Mouse (Mus musculus) embryonic fibroblast, embryonic 13.5 days (primary cell): ENCODE results near the gene Anxa11. TPM values are rescaled to one million over a fixed set of nuclear protein-coding genes. Genes with fewer than 3 reads are reported as not detected.
"Not testable (repeated sequence)": the region's sequence is repeated elsewhere in the genome, so short reads cannot be mapped to it uniquely, and the experiment has no call there.

Source experiments
- H3K27ac ChIP-seq: 2 replicates; pipeline ENCODE4 v1.5.1; 2012; ENCODE audit warnings: low read length, control low read depth, inconsistent platforms; ENCODE audit not compliant: insufficient read depth
- H3K4me1 ChIP-seq: 2 replicates; pipeline ENCODE4 v1.6.1; 2011; ENCODE audit warnings: low read length; ENCODE audit not compliant: control insufficient read depth, insufficient read depth
- H3K4me3 ChIP-seq: 2 replicates; pipeline ENCODE4 v1.5.1; 2011; ENCODE audit warnings: mild to moderate bottlenecking, control low read depth, low read length; ENCODE audit not compliant: insufficient read depth
- polyA plus RNA-seq: library from polyadenylated mRNA; stranded (reverse); fragments of >200 nt; gene quantifications from 2 replicates; pipeline ENCODE4 v1.2.4, GENCODE M21; 2011; ENCODE audit warnings: low read depth; ENCODE audit not compliant: missing spikeins, insufficient read length

Gene Anxa11
- polyA plus RNA-seq, 1 experiment, result 29.5 TPM

GRCm38 (mm10) chr14:25908976-25909375, 67.0 kb downstream of the Anxa11 start:
- not testable (repeated sequence) for H3K27ac ChIP-seq, H3K4me3 ChIP-seq, H3K4me1 ChIP-seq

DNA sequence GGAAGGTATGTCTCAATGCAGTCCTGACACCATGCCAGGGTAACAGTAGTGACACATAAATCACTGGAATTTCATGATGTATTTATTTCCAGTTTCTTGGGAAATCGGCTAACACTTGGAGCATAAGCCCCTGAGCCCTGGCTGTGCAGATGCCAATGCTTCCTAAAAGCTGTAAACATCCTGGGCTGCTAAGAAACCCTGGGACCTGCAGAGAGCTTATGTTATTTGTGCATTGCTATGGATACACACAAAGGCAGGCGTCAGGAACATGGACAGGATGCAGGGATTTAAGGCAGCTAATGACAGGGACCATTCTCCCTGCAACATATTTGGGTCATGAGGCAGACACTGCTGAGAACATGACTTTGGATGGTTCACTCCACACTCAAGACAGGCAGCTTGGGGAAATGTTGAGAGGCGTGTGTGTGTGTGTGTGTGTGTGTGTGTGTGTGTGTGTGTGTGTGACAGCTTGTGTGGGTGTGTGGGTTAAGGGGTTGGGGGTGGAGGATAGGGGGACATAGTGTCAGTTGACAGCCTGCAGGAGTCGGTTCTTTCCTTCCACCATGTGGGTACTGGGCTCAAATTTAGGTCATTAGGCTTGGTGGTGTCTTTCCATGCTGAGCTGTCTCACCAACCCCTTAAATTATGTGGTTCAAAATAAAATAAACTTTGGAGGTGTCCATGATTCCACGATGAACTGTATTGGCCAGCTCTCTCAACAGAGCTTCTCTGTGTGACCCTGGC, 76.6 kb downstream of the Anxa11 start:
- H3K4me3 ChIP-seq, H3K27ac ChIP-seq, H3K4me1 ChIP-seq: not testable (repeated sequence)

DNA sequence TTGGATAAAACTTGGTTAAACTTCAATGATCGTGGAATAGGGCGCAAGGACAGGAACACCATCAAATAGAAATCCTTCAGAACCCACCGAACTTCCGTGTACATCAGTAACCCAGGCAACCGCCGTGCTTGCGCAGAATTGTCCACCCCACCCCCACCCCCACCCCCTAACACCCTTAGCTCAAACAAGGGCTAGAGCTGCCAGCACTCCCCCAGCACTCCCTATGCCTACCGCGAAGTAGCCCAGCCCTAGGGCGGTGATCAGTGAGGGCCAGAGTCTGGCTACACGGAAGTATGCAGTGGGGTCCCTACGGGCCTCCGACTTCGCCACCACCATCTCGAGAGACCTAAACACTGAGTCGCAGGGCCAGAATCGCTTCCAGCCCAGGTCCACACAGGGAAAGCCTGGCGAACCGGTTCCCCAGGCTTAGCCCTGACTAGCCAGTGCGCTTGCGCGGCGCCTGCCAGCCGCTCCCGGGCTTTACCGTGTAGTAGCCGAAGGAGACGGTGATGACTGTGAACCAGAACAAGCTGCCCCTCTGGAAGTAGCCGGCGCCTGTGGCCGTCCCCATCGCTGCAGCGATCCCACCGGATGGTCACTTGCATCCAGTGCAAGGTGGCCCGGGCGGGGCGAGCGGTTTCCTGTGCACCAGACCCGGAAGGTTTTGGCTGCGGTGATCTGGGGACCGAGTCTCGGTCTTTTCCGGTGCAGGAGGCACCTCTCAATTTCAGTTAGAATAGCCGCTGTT, 85.0 kb downstream of the Anxa11 start:
- not testable (repeated sequence) for H3K4me3 ChIP-seq, H3K27ac ChIP-seq, H3K4me1 ChIP-seq

DNA sequence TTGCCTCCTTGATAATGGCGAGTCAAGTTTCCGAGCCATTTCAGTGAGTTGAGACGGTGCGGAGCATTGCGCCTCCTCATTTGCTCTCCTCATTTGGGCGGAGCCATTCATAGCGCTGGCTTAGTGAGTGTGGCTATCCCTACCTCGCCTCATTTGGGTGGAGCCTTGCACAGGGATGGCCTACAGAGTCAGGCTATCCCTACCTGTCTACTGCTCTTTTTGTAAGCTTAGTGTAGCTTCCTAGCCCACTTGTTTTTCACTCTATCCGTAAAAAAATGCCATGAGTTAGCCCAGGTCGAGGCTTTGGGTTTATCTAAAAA, 85.6 kb downstream of the Anxa11 start, which contains the start of gene Tmem254a:
Gene Tmem254a, minus strand, starts transcription at position 111 of the 320 bp plus-strand sequence.
- H3K4me3 ChIP-seq, result not testable (repeated sequence)

More for the DNA sequence above, 85.6 kb downstream of the Anxa11 start, which contains the start of gene Tmem254a:
- H3K4me1 ChIP-seq, H3K27ac ChIP-seq: not testable (repeated sequence)

Other genes starting within 250 kb of the Anxa11 start
- gene Ppif, start 148.0 kb upstream of the Anxa11 start, polyA plus RNA-seq, result 11.3 and 11.6 TPM in 2 replicates
- 116 and 122 TPM in 2 replicates for gene Zcchc24, start 73.1 kb upstream of the Anxa11 start, polyA plus RNA-seq
- 1.9 and 4.5 TPM in 2 replicates for gene Plac9a, start 60.9 kb downstream of the Anxa11 start, polyA plus RNA-seq
- 0.68 and 4.0 TPM in 2 replicates for gene Tmem254a, start 85.5 kb downstream of the Anxa11 start, polyA plus RNA-seq
- gene Cphx1, start 96.1 kb downstream of the Anxa11 start, polyA plus RNA-seq, result not detected in 2 replicates
- 0.22 and 1.2 TPM in 2 replicates for gene Duxbl1, start 136.4 kb downstream of the Anxa11 start, polyA plus RNA-seq
- gene Gm9780, start 200.6 kb downstream of the Anxa11 start, polyA plus RNA-seq, result 0.93 and 0.99 TPM in 2 replicates
- gene Tmem254c, start 225.2 kb downstream of the Anxa11 start, polyA plus RNA-seq, result 9.6 and 18.9 TPM in 2 replicates
- not detected in 2 replicates for gene Cphx2, start 239.4 kb downstream of the Anxa11 start, polyA plus RNA-seq
- gene Cphx3, start 240.1 kb downstream of the Anxa11 start, polyA plus RNA-seq, result not detected in 2 replicates